Mouse (Mus musculus) CH12.LX (cell line): ENCODE measurements around the gene Tmem169.

Experiments used
- CHD2 ChIP-seq: IDR thresholded peaks from 2 replicates; pipeline ENCODE4 v1.6.1; 2011; ENCODE audit warnings: low read length, improper control_type of control experiment
- CTCF ChIP-seq, 2 experiments: IDR thresholded peaks in 1 of 2; conservative IDR thresholded peaks in 1 of 2; 2 replicates each; pipeline ENCODE4 v1.5.1; 2011 to 2012; ENCODE audit warnings: low read depth in 2 of 2, low read length in 2 of 2, improper control_type of control experiment in 1 of 2, inconsistent platforms in 1 of 2, mild to moderate bottlenecking in 1 of 2, moderate library complexity in 1 of 2
- EP300 ChIP-seq: IDR thresholded peaks from 2 replicates; pipeline ENCODE4 v1.6.1; 2011; ENCODE audit warnings: low read length, improper control_type of control experiment
- GABPA ChIP-seq: IDR thresholded peaks from 2 replicates; pipeline ENCODE4 v1.6.1; 2012; ENCODE audit warnings: low read depth, low read length, improper control_type of control experiment, inconsistent platforms; ENCODE audit not compliant: insufficient replicate concordance
- HCFC1 ChIP-seq: IDR thresholded peaks from 2 replicates; pipeline ENCODE4 v1.6.1; 2012; ENCODE audit warnings: low read depth, mild to moderate bottlenecking, inconsistent platforms, low read length, improper control_type of control experiment
- KAT2A ChIP-seq: IDR thresholded peaks from 2 replicates; pipeline ENCODE4 v1.6.1; 2012; ENCODE audit warnings: low read length, improper control_type of control experiment, inconsistent platforms; ENCODE audit not compliant: insufficient replicate concordance
- MAX ChIP-seq: IDR thresholded peaks from 2 replicates; pipeline ENCODE4 v1.6.1; 2011; ENCODE audit warnings: low read length, improper control_type of control experiment
- MEF2A ChIP-seq: IDR thresholded peaks from 2 replicates; pipeline ENCODE4 v1.6.1; 2014; ENCODE audit warnings: low read depth, mild to moderate bottlenecking, inconsistent platforms, low read length, improper control_type of control experiment, borderline replicate concordance
- POLR2A ChIP-seq: IDR thresholded peaks from 2 replicates; pipeline ENCODE4 v1.6.1; 2011; ENCODE audit warnings: low read depth, mild to moderate bottlenecking, improper control_type of control experiment, low read length
- RAD21 ChIP-seq: IDR thresholded peaks from 2 replicates; pipeline ENCODE4 v1.6.1; 2011; ENCODE audit warnings: low read depth, mild to moderate bottlenecking, low read length, improper control_type of control experiment, moderate library complexity
- RCOR1 ChIP-seq: conservative IDR thresholded peaks from 2 replicates; pipeline ENCODE4 v1.6.1; 2012; ENCODE audit warnings: low read depth, mild to moderate bottlenecking, inconsistent platforms, low read length, improper control_type of control experiment
- TCF12 ChIP-seq: IDR thresholded peaks from 2 replicates; pipeline ENCODE4 v1.6.1; 2014; ENCODE audit warnings: low read depth, mild to moderate bottlenecking, inconsistent platforms, low read length, improper control_type of control experiment
- UBTF ChIP-seq: IDR thresholded peaks from 2 replicates; pipeline ENCODE4 v1.6.1; 2012; ENCODE audit warnings: low read depth, mild to moderate bottlenecking, inconsistent platforms, low read length, improper control_type of control experiment, moderate library complexity
- USF2 ChIP-seq: conservative IDR thresholded peaks from 2 replicates; pipeline ENCODE4 v1.6.1; 2011; ENCODE audit warnings: low read depth, low read length, improper control_type of control experiment

GRCm38 (mm10) chr1:72313399-72314039 lies 29.4 kb downstream of the Tmem169 start:
- no peak for TF ChIP-seq POLR2A
- TF ChIP-seq MAX, result no peak
- TF ChIP-seq GABPA, result no peak
- peak; percentile 71 to 78 for TF ChIP-seq CTCF (conservative IDR thresholded peaks at IDR 0.05 in 1 of 2, IDR thresholded peaks at IDR 0.05 in 1 of 2; ENCODE audit: low read depth in 2 of 2, low read length in 2 of 2)
- no peak for TF ChIP-seq TCF12
- no peak for TF ChIP-seq EP300
- TF ChIP-seq USF2, result no peak
- peak; percentile 84 for TF ChIP-seq RAD21
- no peak for TF ChIP-seq RCOR1
- no peak for TF ChIP-seq HCFC1
- no peak for TF ChIP-seq MEF2A
- TF ChIP-seq UBTF, result no peak
- no peak for TF ChIP-seq KAT2A
- no peak for TF ChIP-seq CHD2
